Mouse (Mus musculus) stomach, embryonic 14.5 days (tissue): ENCODE results near the gene Fabp2. TPM values are rescaled to one million over a fixed set of nuclear protein-coding genes. Genes with fewer than 3 reads are reported as not detected.
A peak's percentile ranks its signal among the peaks of the same experiment; 100 is the strongest.

ENCODE experiments used
- ATAC-seq: fragments of 200-750 bp; cut with Nextera tagmentation; 2 replicates; pipeline ENCODE4 v1.8.0; 2017; ENCODE audit warnings: low read depth, moderate TSS enrichment; ENCODE audit not compliant: insufficient number of reproducible peaks, insufficient read depth, low FRiP score
- H3K27ac ChIP-seq: fragments of 300-500 bp; sonication (generic); 2 replicates; pipeline ENCODE4 v1.5.1; 2014; ENCODE audit warnings: mild to moderate bottlenecking, low read length, moderate library complexity, mixed read lengths
- H3K27me3 ChIP-seq: fragments of 300-500 bp; sonication (generic); 2 replicates; pipeline ENCODE4 v1.6.1; 2014; ENCODE audit warnings: low read length, control low read depth, mixed read lengths; ENCODE audit not compliant: control insufficient read depth, insufficient read depth
- H3K36me3 ChIP-seq: fragments of 300-500 bp; sonication (generic); 2 replicates; pipeline ENCODE4 v1.6.1; 2014; ENCODE audit warnings: mild to moderate bottlenecking, control low read depth, low read length, moderate library complexity, mixed read lengths; ENCODE audit not compliant: control insufficient read depth, insufficient read depth
- H3K4me1 ChIP-seq: fragments of 300-500 bp; sonication (generic); 2 replicates; pipeline ENCODE4 v1.6.1; 2014; ENCODE audit warnings: low read length, control low read depth, mixed read lengths; ENCODE audit not compliant: control insufficient read depth, insufficient read depth
- H3K4me2 ChIP-seq: fragments of 300-500 bp; sonication (generic); replicated peaks from 2 replicates; pipeline ENCODE4 v1.6.1; 2014; ENCODE audit warnings: low read depth, low read length, control low read depth
- H3K4me3 ChIP-seq: fragments of 300-500 bp; sonication (generic); 2 replicates; pipeline ENCODE4 v1.5.1; 2014; ENCODE audit warnings: low read depth, low read length, control low read depth
- H3K9ac ChIP-seq: fragments of 300-500 bp; sonication (generic); replicated peaks from 2 replicates; pipeline ENCODE4 v1.6.1; 2014; ENCODE audit warnings: low read depth, mild to moderate bottlenecking, control low read depth, low read length, moderate library complexity, mixed read lengths
- H3K9me3 ChIP-seq: fragments of 300-500 bp; sonication (generic); 2 replicates; pipeline ENCODE4 v1.6.1; 2016; ENCODE audit warnings: low read depth, low read length, control low read depth; ENCODE audit not compliant: control insufficient read depth
- WGBS: fragments of 180-500 bp; shearing (Covaris S2); extraction: QIAGEN DNeasy Blood & Tissue Kit; methylation state at CpG from one replicate; pipeline ENCODE4 v1.1.7; 2014; 5-methylcytosine and 5-hydroxymethylcytosine counted together
- polyA plus RNA-seq: library from polyadenylated mRNA; unstranded; fragments of >200 nt; fragmentation: Nextera tagmentation; extraction: Ambion mirVana; gene quantifications from 2 replicates; pipeline ENCODE4 v1.2.1, GENCODE M21; 2014

Fabp2 gene
- polyA plus RNA-seq = 2.5 and 3.1 TPM in 2 replicates

DNA sequence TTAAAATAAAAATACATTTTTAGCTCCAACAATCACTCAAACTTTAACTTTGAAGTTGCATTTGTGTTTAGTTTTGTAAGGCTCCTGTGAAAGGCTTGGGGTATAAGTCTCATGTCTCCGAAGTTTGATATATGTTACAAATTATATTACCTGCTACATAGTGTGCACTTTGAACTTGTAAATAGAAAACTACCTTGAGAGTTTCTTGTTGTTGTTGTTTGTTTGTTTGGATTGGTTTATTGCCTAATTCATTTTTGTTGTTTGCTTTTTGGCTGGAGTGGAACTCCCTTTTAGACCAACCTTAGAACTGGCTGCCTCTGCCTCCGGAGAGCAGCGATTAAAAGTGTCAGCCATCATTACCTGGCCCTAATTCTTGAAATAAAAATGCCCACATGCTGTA is at the start of gene Fabp2:
Gene Fabp2 (plus strand): TSS at position 301 of the 400 bp plus-strand sequence.
- H3K27ac ChIP-seq = no peak within 1 kb of the TSS
- H3K36me3 ChIP-seq = no peaks in the 10 kb centered on the region
- H3K4me3 ChIP-seq = no peak within 1 kb of the TSS
- WGBS = 92% methylated on average over 3 of the region's 3 CpGs
- no peak within 1 kb of the TSS for H3K4me2 ChIP-seq
- H3K9ac ChIP-seq = no peak within 1 kb of the TSS
- no peak for ATAC-seq
- no peaks in the 10 kb centered on the region for H3K27me3 ChIP-seq
- H3K4me1 ChIP-seq = no peaks in the 10 kb centered on the region
- H3K9me3 ChIP-seq = no peaks in the 10 kb centered on the region

DNA sequence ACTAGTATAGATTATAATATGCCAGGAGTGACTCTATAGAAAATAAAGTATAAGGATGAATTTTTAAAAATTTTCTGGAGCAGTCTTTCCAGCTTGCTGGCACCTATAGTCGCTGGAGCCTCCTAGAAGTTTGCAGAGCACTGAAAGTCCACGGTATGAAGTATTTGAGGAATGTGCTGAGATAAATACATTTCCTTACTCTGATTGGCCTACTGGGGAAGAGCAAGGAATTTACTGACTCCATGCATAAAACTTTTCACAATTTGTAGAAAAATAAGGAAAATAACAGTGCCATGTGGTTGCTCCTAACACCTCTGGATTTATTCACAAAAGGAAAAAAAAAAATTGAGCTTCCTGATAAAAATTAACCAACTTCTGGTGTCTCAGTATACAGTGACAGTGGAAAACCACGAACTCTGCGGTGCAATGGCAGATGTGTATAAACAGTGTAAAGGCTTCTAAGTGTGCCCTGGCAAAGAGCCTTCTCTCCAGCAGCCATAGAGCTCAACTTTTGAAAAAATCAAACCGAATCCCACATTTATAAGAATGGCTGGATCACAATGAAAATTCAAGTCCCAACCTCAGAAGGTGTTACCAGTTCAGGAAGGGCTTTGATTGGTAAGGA is 46.4 kb upstream of the Fabp2 start:
- H3K27me3 ChIP-seq = no peaks in the 10 kb centered on the region
- peaks cover 7% of the 10 kb centered on the region; the same call in 1 of the 2 replicates for H3K36me3 ChIP-seq
- H3K4me2 ChIP-seq = no peak overlapping the region
- no peak overlapping the region for H3K9ac ChIP-seq
- H3K9me3 ChIP-seq = no peaks in the 10 kb centered on the region
- no peak for ATAC-seq
- no peak overlapping the region for H3K4me3 ChIP-seq
- H3K27ac ChIP-seq = no peak overlapping the region
- 35% methylated on average over 5 of the region's 5 CpGs for WGBS
- H3K4me1 ChIP-seq = no peaks in the 10 kb centered on the region

DNA sequence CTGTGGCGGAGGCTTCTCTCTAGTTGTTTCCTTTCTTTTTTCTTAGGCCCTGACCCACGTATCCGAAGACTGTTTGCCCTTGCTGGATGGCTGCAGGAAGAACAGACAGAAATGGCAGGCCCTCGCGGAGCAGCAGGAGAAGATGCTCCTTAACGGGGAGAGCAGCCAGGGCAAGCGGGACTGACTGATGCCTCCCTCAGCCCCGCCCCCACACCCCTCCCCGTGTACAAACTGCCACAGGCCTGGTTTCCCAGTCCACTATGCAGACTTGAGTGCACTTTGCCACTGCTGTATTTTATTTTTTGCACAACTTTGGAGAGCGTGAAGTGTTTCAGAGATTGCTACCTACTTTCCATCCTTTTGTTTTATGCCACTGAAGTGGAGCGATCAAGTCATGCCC is 39.7 kb upstream of the Fabp2 start:
- no peak overlapping the region for H3K27ac ChIP-seq
- H3K4me2 ChIP-seq = no peak overlapping the region
- 54% methylated on average over 11 of the region's 11 CpGs for WGBS
- ATAC-seq = no peak
- no peaks in the 10 kb centered on the region for H3K9me3 ChIP-seq
- no peaks in the 10 kb centered on the region for H3K4me1 ChIP-seq
- H3K36me3 ChIP-seq = peaks cover 24% of the 10 kb centered on the region
- no peak overlapping the region for H3K9ac ChIP-seq
- no peaks in the 10 kb centered on the region for H3K27me3 ChIP-seq
- H3K4me3 ChIP-seq = no peak overlapping the region

DNA sequence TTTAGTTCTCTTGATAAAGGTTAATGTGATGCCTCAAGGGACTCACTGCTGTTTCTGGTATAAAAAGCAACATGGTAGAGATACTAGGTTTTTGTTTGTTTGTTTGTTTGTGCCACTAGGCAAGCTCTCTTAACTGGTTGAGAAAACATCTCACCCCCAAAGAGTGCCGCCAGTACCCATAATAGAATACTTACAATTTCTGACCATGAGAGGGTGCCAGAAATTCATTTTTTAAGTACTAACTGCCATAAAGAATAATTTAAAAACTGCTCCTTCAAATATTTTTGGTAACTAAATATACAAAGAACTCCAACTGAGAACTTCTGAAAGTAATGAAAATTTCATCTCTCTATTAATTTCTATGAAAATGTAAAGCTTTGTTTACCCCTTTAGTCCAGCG is 35.0 kb upstream of the Fabp2 start:
- ATAC-seq = no peak
- 71% methylated on average over 2 of the region's 2 CpGs for WGBS
- H3K9ac ChIP-seq = no peak overlapping the region
- no peaks in the 10 kb centered on the region for H3K4me1 ChIP-seq
- H3K4me2 ChIP-seq = no peak overlapping the region
- H3K4me3 ChIP-seq = no peak overlapping the region
- no peaks in the 10 kb centered on the region for H3K9me3 ChIP-seq
- H3K27ac ChIP-seq = peak overlapping the region; percentile 52; the same call in 1 of the 2 replicates
- no peaks in the 10 kb centered on the region for H3K27me3 ChIP-seq
- peaks cover 14% of the 10 kb centered on the region for H3K36me3 ChIP-seq

DNA sequence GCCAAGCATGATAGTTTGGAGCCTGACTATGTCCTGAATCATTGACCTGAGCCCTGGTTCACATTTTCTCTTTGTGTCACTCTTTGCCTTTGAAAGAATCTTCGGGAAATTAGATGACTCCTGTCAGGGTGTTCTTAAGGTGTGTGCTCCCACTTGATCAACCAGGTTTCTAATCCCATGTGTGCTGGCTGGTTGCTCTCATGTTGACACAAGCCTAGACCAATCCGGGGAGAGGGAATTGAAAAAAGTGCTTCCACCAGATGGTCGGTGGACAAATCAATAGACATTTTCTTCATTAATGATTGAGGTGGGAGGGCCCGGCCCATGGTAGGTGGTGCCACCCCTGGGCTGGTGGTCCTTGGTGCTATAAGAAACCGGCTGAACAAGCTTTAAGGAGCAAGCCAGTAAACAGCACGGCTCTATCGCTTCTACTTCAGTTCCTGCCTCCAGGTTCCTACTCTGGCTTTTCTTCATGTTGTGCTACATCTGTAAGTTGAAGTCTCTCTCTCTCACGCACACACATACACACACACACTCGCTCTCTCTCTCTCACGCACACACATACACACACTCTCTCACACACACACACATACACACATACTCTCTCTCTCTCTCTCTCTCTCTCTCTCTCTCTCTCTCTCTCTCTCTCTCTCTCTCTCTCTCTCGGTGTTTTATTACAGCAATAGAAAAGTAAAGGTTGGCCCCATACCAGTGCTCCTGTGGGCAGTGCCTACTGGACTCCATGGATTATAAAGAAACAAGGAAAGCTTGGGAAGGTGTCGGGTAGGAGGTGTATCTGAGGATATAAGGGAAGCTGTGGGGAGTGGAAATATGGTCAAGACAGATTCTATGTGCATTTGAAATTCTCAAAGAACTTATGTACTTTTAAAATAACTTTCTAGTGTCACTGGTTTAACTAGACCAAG is 34.0 kb upstream of the Fabp2 start:
- H3K9ac ChIP-seq = no peak overlapping the region
- no peaks in the 10 kb centered on the region for H3K27me3 ChIP-seq
- H3K27ac ChIP-seq = no peak overlapping the region; the same call in 1 of the 2 replicates
- ATAC-seq = peak; percentile 74; the same call in 1 of the 2 replicates
- no peaks in the 10 kb centered on the region for H3K9me3 ChIP-seq
- no peak overlapping the region for H3K4me2 ChIP-seq
- peaks cover 4% of the 10 kb centered on the region; the same call in 1 of the 2 replicates for H3K36me3 ChIP-seq
- H3K4me3 ChIP-seq = no peak overlapping the region
- H3K4me1 ChIP-seq = no peaks in the 10 kb centered on the region
- 73% methylated on average over 12 of the region's 12 CpGs for WGBS

DNA sequence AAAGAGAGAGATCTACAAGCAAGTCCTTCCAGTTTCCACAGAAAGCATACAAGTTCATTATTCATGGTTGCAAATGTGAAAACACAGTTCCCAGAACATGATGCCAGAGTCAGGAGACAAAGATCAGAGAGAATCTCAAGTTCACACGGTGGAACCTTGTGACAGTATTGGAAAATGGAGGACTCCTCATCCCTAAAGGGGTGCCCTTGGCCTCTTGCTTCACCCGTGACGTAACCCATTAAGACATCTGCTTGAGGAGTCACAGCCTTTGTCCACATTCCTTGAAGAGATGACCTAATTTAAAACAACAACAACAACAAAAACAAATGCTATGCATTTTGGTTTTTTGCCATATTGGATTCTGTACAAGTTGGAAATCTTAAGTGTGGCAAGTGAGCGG is 29.8 kb upstream of the Fabp2 start:
- Histone ChIP-seq H3K9ac (no peak overlapping the region), H3K36me3 (no peaks in the 10 kb centered on the region), H3K4me3 (no peak overlapping the region), H3K27me3 (no peaks in the 10 kb centered on the region), H3K27ac (no peak overlapping the region), H3K4me1 (no peaks in the 10 kb centered on the region), H3K4me2 (no peak overlapping the region), H3K9me3 (no peaks in the 10 kb centered on the region)
- 84% methylated on average over 4 of the region's 4 CpGs for WGBS
- no peak for ATAC-seq

DNA sequence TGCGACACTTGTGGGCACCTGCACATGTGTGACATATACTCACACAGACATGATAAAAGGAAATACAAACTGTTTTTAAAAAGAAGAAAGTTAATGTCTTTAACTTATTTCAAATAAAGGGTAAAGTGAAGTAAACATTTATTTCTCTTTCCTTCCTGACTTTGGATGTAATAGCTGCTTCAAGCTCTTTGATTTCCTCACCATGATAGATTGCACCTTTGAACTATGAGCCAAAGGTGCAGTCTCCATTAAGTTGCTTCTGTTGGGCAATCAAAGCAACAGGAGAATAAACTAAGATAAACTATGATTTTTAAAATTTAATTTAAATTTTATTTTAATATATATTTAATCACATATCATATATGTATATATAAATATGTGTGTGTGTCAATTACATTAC is 26.6 kb upstream of the Fabp2 start:
- no peak overlapping the region for H3K27ac ChIP-seq
- WGBS = 92% methylated on average over 1 of the region's 1 CpGs
- H3K4me1 ChIP-seq = no peaks in the 10 kb centered on the region
- H3K9ac ChIP-seq = no peak overlapping the region
- ATAC-seq = no peak
- no peak overlapping the region for H3K4me2 ChIP-seq
- H3K9me3 ChIP-seq = no peaks in the 10 kb centered on the region
- H3K27me3 ChIP-seq = no peaks in the 10 kb centered on the region
- no peak overlapping the region for H3K4me3 ChIP-seq
- no peaks in the 10 kb centered on the region for H3K36me3 ChIP-seq

DNA sequence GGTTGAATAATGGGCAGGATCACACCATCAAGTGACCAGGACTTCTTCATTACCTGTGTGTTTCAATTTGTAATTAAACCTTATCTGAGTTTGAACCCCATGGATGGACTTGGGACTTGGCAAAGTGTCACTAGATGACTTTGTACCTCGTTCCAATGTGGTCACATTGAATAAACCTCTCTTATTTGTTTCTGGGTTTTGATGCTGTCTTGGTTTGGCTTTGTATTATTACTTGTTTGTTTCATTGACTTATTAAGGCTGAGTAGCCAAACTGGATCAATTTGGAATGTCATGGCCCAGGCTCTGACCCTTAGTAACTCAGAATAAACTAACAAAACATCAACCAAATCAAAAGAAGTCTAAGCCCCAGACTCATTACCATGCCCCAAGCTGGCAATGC is 23.3 kb upstream of the Fabp2 start:
- no peak for ATAC-seq
- WGBS = 83% methylated on average over 1 of the region's 1 CpGs
- Histone ChIP-seq H3K9ac (no peak overlapping the region), H3K4me2 (no peak overlapping the region), H3K36me3 (no peaks in the 10 kb centered on the region), H3K9me3 (no peaks in the 10 kb centered on the region), H3K4me3 (no peak overlapping the region), H3K4me1 (no peaks in the 10 kb centered on the region), H3K27ac (no peak overlapping the region), H3K27me3 (no peaks in the 10 kb centered on the region)
